Mouse (Mus musculus) lung, postnatal 0 days (tissue): Measurements from ENCODE around the gene 2900011O08Rik.

Experiments used
- CTCF ChIP-seq: IDR thresholded peaks from 2 replicates; pipeline ENCODE4 v1.5.1; 2016; ENCODE audit warnings: antibody characterized with exemption, mild to moderate bottlenecking
- EP300 ChIP-seq: IDR thresholded peaks from 2 replicates; pipeline ENCODE4 v1.6.1; 2016; ENCODE audit warnings: antibody characterized with exemption, mild to moderate bottlenecking, control low read depth

GRCm38 (mm10) chr16:14128977-14129376 is 142.6 kb downstream of the 2900011O08Rik start:
- no peak for TF ChIP-seq CTCF
- no peak for TF ChIP-seq EP300
